Mouse (Mus musculus) kidney, postnatal 4 days (tissue): Measurements from ENCODE around the gene Glmp.
"Not testable (repeated sequence)": the region's sequence is repeated elsewhere in the genome, so short reads cannot be mapped to it uniquely, and the experiment has no call there.

Experiments
- DNase-seq, 2 experiments: peaks; one replicate each; pipeline ENCODE4 v3.0.0; 2021; ENCODE audit warnings: mixed read lengths in 2 of 2

The Glmp gene

GRCm38 (mm10) chr3:88336058-88337013 is 11.5 kb downstream of the Glmp start, which contains the start of the genes Tmem79 and Smg5:
Gene Tmem79, minus strand, starts transcription at chr3:88336148.
Gene Smg5, plus strand, starts transcription at chr3:88336260.
- DNase-seq: peak; percentile 96 to 98

GRCm38 (mm10) chr3:88337367-88338020 is 12.7 kb downstream of the Glmp start:
- no peak for DNase-seq

- DNase-seq: no peak
Observed at GRCm38 (mm10) chr3:88338316-88338715, 13.5 kb downstream of the Glmp start.

- DNase-seq: no peak
Observed at GRCm38 (mm10) chr3:88339006-88339405, 14.2 kb downstream of the Glmp start.

GRCm38 (mm10) chr3:88350732-88351131 is 25.9 kb downstream of the Glmp start:
- no peak for DNase-seq

GRCm38 (mm10) chr3:88352907-88353306 is 28.1 kb downstream of the Glmp start:
- no peak for DNase-seq

GRCm38 (mm10) chr3:88354396-88355165 is 29.8 kb downstream of the Glmp start:
- peak in 1 of 2 experiments; percentile 22 for DNase-seq

GRCm38 (mm10) chr3:88359584-88359983 is 34.8 kb downstream of the Glmp start:
- DNase-seq: no peak

GRCm38 (mm10) chr3:88359989-88360388 is 35.2 kb downstream of the Glmp start:
- no peak for DNase-seq

- DNase-seq: no peak
Observed at GRCm38 (mm10) chr3:88361096-88361495, 36.3 kb downstream of the Glmp start.

- no peak for DNase-seq
Observed at GRCm38 (mm10) chr3:88361612-88362313, 36.9 kb downstream of the Glmp start.

- no peak for DNase-seq
Observed at GRCm38 (mm10) chr3:88363700-88364099, 38.9 kb downstream of the Glmp start.

- DNase-seq: peak; percentile 88 to 90
Observed at GRCm38 (mm10) chr3:88364337-88364736, 39.5 kb downstream of the Glmp start, which contains the start of gene Paqr6. Gene Paqr6, plus strand, starts transcription at chr3:88364584.

GRCm38 (mm10) chr3:88365705-88366361 is 41.0 kb downstream of the Glmp start:
- no peak for DNase-seq

GRCm38 (mm10) chr3:88366830-88367428 is 42.1 kb downstream of the Glmp start:
- DNase-seq: peak; percentile 70 to 76

- not testable (repeated sequence) for DNase-seq
Observed at GRCm38 (mm10) chr3:88367517-88367916, 42.7 kb downstream of the Glmp start.

GRCm38 (mm10) chr3:88368511-88368910 is 43.7 kb downstream of the Glmp start:
- not testable (repeated sequence) for DNase-seq

GRCm38 (mm10) chr3:88372643-88373042 is 47.8 kb downstream of the Glmp start, which contains the start of gene Bglap3:
Gene Bglap3, minus strand, starts transcription at chr3:88372743.
- not testable (repeated sequence) for DNase-seq

- peak; percentile 48 to 64 for DNase-seq
Observed at GRCm38 (mm10) chr3:88375750-88376626, 51.2 kb downstream of the Glmp start.

- not testable (repeated sequence) for DNase-seq
Observed at GRCm38 (mm10) chr3:88376644-88377043, 51.8 kb downstream of the Glmp start.
